ENCODE assay signal across 9 mouse cellular contexts in the genomic region with DNA sequence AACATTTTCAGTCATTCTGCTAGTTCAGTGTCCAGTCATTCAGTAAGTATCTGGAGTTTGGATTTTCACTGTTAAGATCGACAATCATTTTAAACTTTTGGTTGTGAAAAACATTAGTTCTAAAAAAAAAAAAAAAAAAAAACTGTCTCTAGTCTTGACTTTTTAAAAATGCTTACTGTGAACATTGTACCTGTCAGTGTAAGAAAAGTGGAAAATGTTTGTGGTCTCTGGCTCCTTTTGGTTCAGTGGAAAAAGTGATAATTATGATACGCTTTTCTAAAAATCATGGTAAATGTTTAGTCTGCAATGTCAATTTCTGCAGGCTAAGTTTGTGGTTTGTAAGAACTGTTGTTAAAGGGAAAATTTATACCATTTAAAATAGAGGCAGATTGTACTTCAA.
"Had no signal": no experiment of that assay in that cellular context is flagged by ENCODE, and none has a peak within 500 bp of the region (broad histone marks: within the 10 kb centered on the region; RNA-seq: fewer than 3 reads in every experiment).

No protein-coding gene starts in this region.

- H3K9ac ChIP-seq: lung, embryonic 14.5 days; midbrain, embryonic 12.5 days; midbrain, embryonic 15.5 days; neural tube, embryonic 13.5 days; neural tube, embryonic 15.5 days had no signal

- DNase-seq: lung, adult 18-20 months; right cerebral cortex, postnatal 14 days; thymus, adult 18-20 months had no signal

- H3K4me1 ChIP-seq: midbrain, embryonic 10.5 days; midbrain, embryonic 12.5 days had no signal

- H3K4me2 ChIP-seq: lung, embryonic 14.5 days; midbrain, embryonic 12.5 days; midbrain, embryonic 15.5 days; neural tube, embryonic 13.5 days; neural tube, embryonic 15.5 days had no signal

- H3K27ac ChIP-seq: midbrain, embryonic 10.5 days; midbrain, embryonic 12.5 days; midbrain, embryonic 15.5 days; neural tube, embryonic 13.5 days; neural tube, embryonic 15.5 days had no signal

- H3K9me3 ChIP-seq: midbrain, embryonic 10.5 days; midbrain, embryonic 12.5 days; midbrain, embryonic 15.5 days; neural tube, embryonic 13.5 days; neural tube, embryonic 15.5 days had no signal

- H3K4me3 ChIP-seq: midbrain, embryonic 10.5 days; midbrain, embryonic 12.5 days; midbrain, embryonic 15.5 days; neural tube, embryonic 13.5 days; neural tube, embryonic 15.5 days had no signal

- H3K27me3 ChIP-seq: midbrain, embryonic 12.5 days; midbrain, embryonic 15.5 days; neural tube, embryonic 13.5 days; neural tube, embryonic 15.5 days had no signal
